In the genomic region with DNA sequence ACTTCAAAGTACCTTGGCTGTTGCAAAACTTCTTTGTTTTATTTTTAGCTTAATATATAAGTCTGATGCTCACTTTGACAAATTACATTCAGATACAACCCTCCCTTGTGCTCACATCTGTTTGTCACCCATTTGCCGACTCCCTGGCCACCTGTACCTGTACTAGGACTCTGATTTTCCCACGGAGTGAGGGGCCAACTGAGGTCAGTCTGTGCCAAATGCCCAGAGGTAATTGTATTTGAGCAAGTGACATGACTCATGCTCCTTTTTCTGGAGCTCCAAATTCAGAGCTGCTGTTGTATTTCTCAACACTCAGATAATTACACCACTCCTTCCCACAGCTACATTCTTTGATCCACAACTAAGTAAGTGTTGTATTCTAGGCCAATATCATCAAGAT, we compare ENCODE assay signal across 18 mouse cellular contexts.
DNase-seq lines count a peak whose midpoint lies in the region; ATAC-seq and TF ChIP-seq lines count a peak whose summit lies in the region.
"Had no signal": no experiment of that assay in that cellular context is flagged by ENCODE, and none has a peak within 500 bp of the region (broad histone marks: within the 10 kb centered on the region; RNA-seq: fewer than 3 reads in every experiment).

No protein-coding gene starts in this region.

- DNase-seq in Muller cell, postnatal 12 days (ENCODE audit: inconsistent ontology term) = peak; percentile 33
- DNase-seq in Patski (ENCODE audit: low read depth, low spot score) = no peak
- peak; percentile 9 for DNase-seq in heart, postnatal 0 days (ENCODE audit: low spot score)
- DNase-seq in layer of hippocampus, postnatal 10 days (ENCODE audit: low spot score in 2 of 2) = no peak
- no peak for DNase-seq in layer of hippocampus, postnatal 14 days (ENCODE audit: low spot score in 2 of 2)
- DNase-seq: cerebellum, adult 9-10 months; gastrocnemius, postnatal 14 days; kidney, adult 2 months; lung, postnatal 4 days; midbrain, embryonic 14.5 days; retina, postnatal 1 day; thymus, postnatal 14 days had no signal

- CTCF ChIA-PET in Patski (lab: Charles Lee) = interaction anchor here (1.2 kb wide), 1 partner anchor 16 kb away, joined by 4 read pairs; no protein-coding TSS in a partner anchor

- H3K36me3 ChIP-seq in heart, embryonic 11.5 days (ENCODE audit: control insufficient read depth, insufficient read depth, low read length) = no peaks in the 10 kb centered on the region
- no peaks in the 10 kb centered on the region for H3K36me3 ChIP-seq in heart, postnatal 0 days (replicated peaks; ENCODE audit: control insufficient read depth, insufficient read depth, low read length)
- H3K36me3 ChIP-seq: embryonic facial prominence, embryonic 15.5 days had no signal

- H3K9me3 ChIP-seq in heart, embryonic 11.5 days (replicated peaks; ENCODE audit: control insufficient read depth, low read length) = no peaks in the 10 kb centered on the region
- no peaks in the 10 kb centered on the region for H3K9me3 ChIP-seq in heart, postnatal 0 days (replicated peaks; ENCODE audit: control insufficient read depth, low read length)
- H3K9me3 ChIP-seq: embryonic facial prominence, embryonic 15.5 days had no signal

- no peak for TF ChIP-seq EP300 in heart, postnatal 0 days (IDR thresholded peaks at IDR 0.05; ENCODE audit: low read depth)

- TF ChIP-seq CTCF in Patski (IDR thresholded peaks at IDR 0.05) = no peak
- no peak for TF ChIP-seq CTCF in heart, postnatal 0 days (IDR thresholded peaks at IDR 0.05; ENCODE audit: low read depth)

- H3K4me3 ChIP-seq in heart, embryonic 11.5 days (ENCODE audit: low read depth, low read length) = no peak overlapping the region
- H3K4me3 ChIP-seq in heart, postnatal 0 days (ENCODE audit: low read depth, low read length) = no peak overlapping the region
- H3K4me3 ChIP-seq: embryonic facial prominence, embryonic 15.5 days had no signal

- whole genome bisulfite sequencing in heart, embryonic 11.5 days (ENCODE audit: insufficient replicate concordance) = 56% methylated on average over 2 of the region's 2 CpGs
- 24% methylated on average over 2 of the region's 2 CpGs for WGBS in heart, postnatal 0 days

- ATAC-seq in Patski = peak; percentile 35
- no peak for ATAC-seq in heart, embryonic 11.5 days (replicated peaks; ENCODE audit: insufficient number of reproducible peaks, low FRiP score, low TSS enrichment)
- ATAC-seq in heart, postnatal 0 days (ENCODE audit: insufficient read depth, low read depth) = peak; percentile 66
- no peak for ATAC-seq in inflammation-experienced regulatory T-cells, adult 6 months
- ATAC-seq: forebrain, embryonic 14.5 days had no signal

- POLR2A ChIA-PET in Patski (lab: Charles Lee) = no interaction called here

- no peaks in the 10 kb centered on the region for H3K4me1 ChIP-seq in heart, embryonic 11.5 days (ENCODE audit: control insufficient read depth, insufficient read depth, low read length)
- no peaks in the 10 kb centered on the region for H3K4me1 ChIP-seq in heart, postnatal 0 days (ENCODE audit: control insufficient read depth, insufficient read depth)
- H3K4me1 ChIP-seq: embryonic facial prominence, embryonic 15.5 days had no signal

- 0 out of 2 replicates have a peak overlapping the region, but pooled peaks have one; percentile 41 for H3K27ac ChIP-seq in heart, embryonic 11.5 days (ENCODE audit: low read depth, low read length)
- peak overlapping the region; percentile 87 for H3K27ac ChIP-seq in heart, postnatal 0 days (ENCODE audit: low read depth)
- H3K27ac ChIP-seq: embryonic facial prominence, embryonic 15.5 days; hindbrain, embryonic 14.5 days; kidney, postnatal 0 days had no signal

- no peak overlapping the region for H3K4me2 ChIP-seq in heart, embryonic 11.5 days
- H3K4me2 ChIP-seq in heart, postnatal 0 days (ENCODE audit: low read depth, low read length) = no peak overlapping the region
- H3K4me2 ChIP-seq: embryonic facial prominence, embryonic 15.5 days; hindbrain, embryonic 14.5 days had no signal

- in situ Hi-C loops in Patski (cut with MboI; ENCODE audit: low pct_unique_long_range_greater_than_20kb) = no loop called here

- H3K9ac ChIP-seq in heart, embryonic 11.5 days (ENCODE audit: low read depth, low read length) = no peak overlapping the region
- no peak overlapping the region for H3K9ac ChIP-seq in heart, postnatal 0 days (replicated peaks; ENCODE audit: low read depth, low read length)
- H3K9ac ChIP-seq: embryonic facial prominence, embryonic 15.5 days; hindbrain, embryonic 14.5 days had no signal

- H3K27me3 ChIP-seq in Patski = no peaks in the 10 kb centered on the region
- H3K27me3 ChIP-seq in heart, embryonic 11.5 days (ENCODE audit: control insufficient read depth, insufficient read depth, low read length) = no peaks in the 10 kb centered on the region
- H3K27me3 ChIP-seq in heart, postnatal 0 days (ENCODE audit: control insufficient read depth, insufficient read depth, low read length) = no peaks in the 10 kb centered on the region
- H3K27me3 ChIP-seq: embryonic facial prominence, embryonic 15.5 days had no signal

Comparison
In these comparisons a context has a peak if more than half of its experiments do, and no peak if none do; other contexts are left out.
1. ATAC-seq: peak in Patski (single experiment) and heart, postnatal 0 days (single experiment); none in heart, embryonic 11.5 days (single experiment) and inflammation-experienced regulatory T-cells, adult 6 months (single experiment).
2. DNase-seq: peak in Muller cell, postnatal 12 days (single experiment) and heart, postnatal 0 days (single experiment); none in Patski (single experiment), layer of hippocampus, postnatal 10 days (0 of 2) and layer of hippocampus, postnatal 14 days (0 of 2).